Mouse (Mus musculus): Measurements from ENCODE around the gene Lime1. TPM values are rescaled to one million over a fixed set of nuclear protein-coding genes. Genes with fewer than 3 reads are reported as not detected.

Gene Lime1
- 10 to 100 TPM in 1 of 2 experiments, 1 to 10 TPM in 1; 8.8 to 19.2 TPM for total RNA-seq (2021)
- long read RNA-seq, experiment 1, partial matches to known transcripts, result 0 of 5 reads
- long read RNA-seq, experiment 1, other reads (novel, unspliced or antisense), result 2 of 5 reads
- long read RNA-seq, experiment 2, partial matches to known transcripts, result 0 of 2 reads
- long read RNA-seq, experiment 2, other reads (novel, unspliced or antisense), result 0 of 2 reads

- no peak for DNase-seq
Observed at GRCm38 (mm10) chr2:181379778-181380177, at the start of gene Lime1. Gene Lime1, plus strand, starts transcription at chr2:181380078.

GRCm38 (mm10) chr2:181332542-181332941 is 47.3 kb upstream of the Lime1 start:
- DNase-seq, result no peak

GRCm38 (mm10) chr2:181334023-181334422 is 45.9 kb upstream of the Lime1 start:
- DNase-seq, result peak; percentile 83

- no peak for DNase-seq
Observed at GRCm38 (mm10) chr2:181340426-181340825, 39.5 kb upstream of the Lime1 start.

GRCm38 (mm10) chr2:181342766-181343165 is 37.1 kb upstream of the Lime1 start:
- no peak for DNase-seq

- no peak for DNase-seq
Observed at GRCm38 (mm10) chr2:181356780-181357179, 23.1 kb upstream of the Lime1 start.

- DNase-seq, result no peak
Observed at GRCm38 (mm10) chr2:181363946-181364345, 15.9 kb upstream of the Lime1 start.

- no peak for DNase-seq
Observed at GRCm38 (mm10) chr2:181364487-181364859, 15.4 kb upstream of the Lime1 start.

GRCm38 (mm10) chr2:181364860-181365596 is 14.8 kb upstream of the Lime1 start, which contains the start of the genes Zgpat and Arfrp1:
Gene Zgpat, plus strand, starts transcription at chr2:181364928.
Gene Arfrp1, minus strand, starts transcription at chr2:181365404.
- peak; percentile 93 for DNase-seq

GRCm38 (mm10) chr2:181365655-181366075 is 14.2 kb upstream of the Lime1 start:
- peak; percentile 41 for DNase-seq

GRCm38 (mm10) chr2:181370001-181370400 is 9.9 kb upstream of the Lime1 start:
- no peak for DNase-seq

- no peak for DNase-seq
Observed at GRCm38 (mm10) chr2:181375787-181376186, 4.1 kb upstream of the Lime1 start.

GRCm38 (mm10) chr2:181377230-181377629 is 2.6 kb upstream of the Lime1 start:
- DNase-seq, result no peak

- no peak for DNase-seq
Observed at GRCm38 (mm10) chr2:181378701-181379100, 1.2 kb upstream of the Lime1 start.

- DNase-seq, result no peak
Observed at GRCm38 (mm10) chr2:181380251-181380650, 373 bp downstream of the Lime1 start.

GRCm38 (mm10) chr2:181381107-181381506 is 1.2 kb downstream of the Lime1 start:
- DNase-seq, result no peak

GRCm38 (mm10) chr2:181381631-181382306 is 1.9 kb downstream of the Lime1 start:
- no peak for DNase-seq

GRCm38 (mm10) chr2:181384463-181384862 is 4.6 kb downstream of the Lime1 start:
- DNase-seq, result no peak

- DNase-seq, result peak; percentile 80
Observed at GRCm38 (mm10) chr2:181384919-181385391, 5.1 kb downstream of the Lime1 start.

GRCm38 (mm10) chr2:181385885-181386284 is 6.0 kb downstream of the Lime1 start:
- DNase-seq, result peak; percentile 71

GRCm38 (mm10) chr2:181386663-181387210 is 6.9 kb downstream of the Lime1 start:
- no peak for DNase-seq

GRCm38 (mm10) chr2:181390136-181390870 is 10.4 kb downstream of the Lime1 start:
- DNase-seq, result peak; percentile 48

Measured in adrenal gland, postnatal 10 days (tissue).